Mouse (Mus musculus) ES-CJ7 (cell line): ENCODE measurements at regions not wholly inside any gene's neighbourhood (a gene's known extent, or its start where the extent isn't known, plus 50 kb on each side); places are given as distances from the start of the nearest gene placed in this dataset.

Experiments
- DNase-seq: peaks from one replicate; pipeline ENCODE4 v3.0.0; 2011; ENCODE audit warnings: low read depth, low spot score

GRCm38 (mm10) chr5:55885658-55886312 is 1832.0 kb upstream of the Pcdh7 start:
- no peak for DNase-seq

- no peak for DNase-seq
Observed at GRCm38 (mm10) chr5:55891729-55892308, 1825.9 kb upstream of the Pcdh7 start.

- no peak for DNase-seq
Observed at GRCm38 (mm10) chr5:55941494-55941893, 1776.3 kb upstream of the Pcdh7 start.

GRCm38 (mm10) chr5:55976505-55976904 is 1741.3 kb upstream of the Pcdh7 start:
- DNase-seq: no peak

GRCm38 (mm10) chr5:56007861-56008260 is 1709.9 kb upstream of the Pcdh7 start:
- DNase-seq: peak; percentile 74

GRCm38 (mm10) chr5:56020463-56020862 is 1697.3 kb upstream of the Pcdh7 start:
- no peak for DNase-seq
